Mouse (Mus musculus) CH12.LX (cell line): Measurements from ENCODE around the gene Hipk2.

ENCODE experiments used
- CTCF ChIP-seq, 2 experiments: IDR thresholded peaks in 1 of 2; conservative IDR thresholded peaks in 1 of 2; 2 replicates each; pipeline ENCODE4 v1.5.1; 2011 to 2012; ENCODE audit warnings: low read depth in 2 of 2, low read length in 2 of 2, improper control_type of control experiment in 1 of 2, inconsistent platforms in 1 of 2, mild to moderate bottlenecking in 1 of 2, moderate library complexity in 1 of 2
- MAFK ChIP-seq: IDR thresholded peaks from 2 replicates; pipeline ENCODE4 v1.6.1; 2011; ENCODE audit warnings: low read length, improper control_type of control experiment; ENCODE audit not compliant: insufficient replicate concordance
- MAZ ChIP-seq: IDR thresholded peaks from 2 replicates; pipeline ENCODE4 v1.6.1; 2012; ENCODE audit warnings: low read depth, mild to moderate bottlenecking, inconsistent platforms, low read length, improper control_type of control experiment, moderate library complexity
- MYC ChIP-seq: IDR thresholded peaks from 2 replicates; pipeline ENCODE4 v1.6.1; 2011; ENCODE audit warnings: low read depth, mild to moderate bottlenecking, improper control_type of control experiment, low read length
- RCOR1 ChIP-seq: conservative IDR thresholded peaks from 2 replicates; pipeline ENCODE4 v1.6.1; 2012; ENCODE audit warnings: low read depth, mild to moderate bottlenecking, inconsistent platforms, low read length, improper control_type of control experiment
- ZNF384 ChIP-seq: IDR thresholded peaks from 2 replicates; pipeline ENCODE4 v1.6.1; 2012; ENCODE audit warnings: low read depth, low read length, improper control_type of control experiment, inconsistent platforms

DNA sequence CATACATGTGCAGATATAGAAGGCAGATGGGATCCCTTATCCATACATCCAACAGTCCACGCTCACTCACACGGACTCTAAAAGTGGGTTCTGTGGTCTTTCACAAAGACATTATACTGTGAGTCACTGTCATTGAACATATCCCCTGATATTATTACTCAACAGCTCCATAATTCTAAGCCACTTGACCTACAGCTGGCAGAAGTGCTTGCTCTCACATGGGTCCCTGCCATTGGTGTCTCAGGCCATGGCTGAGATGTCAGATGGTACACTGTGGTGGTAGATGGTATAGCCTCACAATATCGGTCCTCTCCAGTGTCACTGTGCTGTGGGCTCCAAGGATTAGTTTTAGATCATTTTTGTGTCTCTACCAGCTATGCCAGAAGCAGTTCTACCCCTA is 42.2 kb downstream of the Hipk2 start:
- TF ChIP-seq CTCF (conservative IDR thresholded peaks at IDR 0.05 in 1 of 2, IDR thresholded peaks at IDR 0.05 in 1 of 2; ENCODE audit: low read depth in 2 of 2, low read length in 2 of 2): no peak
- no peak for TF ChIP-seq ZNF384
- TF ChIP-seq MAZ: no peak
- TF ChIP-seq RCOR1: no peak
- TF ChIP-seq MYC: no peak
- no peak for TF ChIP-seq MAFK
